Mouse (Mus musculus): ENCODE data around the gene Uhrf2.

The Uhrf2 gene

GRCm38 (mm10) chr19:30051479-30051878, 21.2 kb downstream of the Uhrf2 start:
- DNase-seq, result no peak

- DNase-seq, result no peak
Observed at GRCm38 (mm10) chr19:30054218-30054617, 23.9 kb downstream of the Uhrf2 start.

GRCm38 (mm10) chr19:30065797-30066196, 35.5 kb downstream of the Uhrf2 start:
- no peak for DNase-seq

GRCm38 (mm10) chr19:30090163-30090562, 59.9 kb downstream of the Uhrf2 start:
- no peak for DNase-seq

- DNase-seq, result no peak
Observed at GRCm38 (mm10) chr19:30091644-30092295, 61.5 kb downstream of the Uhrf2 start.

- DNase-seq, result no peak
Observed at GRCm38 (mm10) chr19:30096186-30096585, 65.9 kb downstream of the Uhrf2 start.

GRCm38 (mm10) chr19:30097039-30097438, 66.7 kb downstream of the Uhrf2 start:
- DNase-seq, result no peak

- no peak for DNase-seq
Observed at GRCm38 (mm10) chr19:30100571-30100970, 70.3 kb downstream of the Uhrf2 start.

- no peak for DNase-seq
Observed at GRCm38 (mm10) chr19:30102620-30103019, 72.3 kb downstream of the Uhrf2 start.

GRCm38 (mm10) chr19:30105045-30105842, 74.9 kb downstream of the Uhrf2 start:
- no peak for DNase-seq

GRCm38 (mm10) chr19:30107221-30107845, 77.0 kb downstream of the Uhrf2 start:
- no peak for DNase-seq

- DNase-seq, result no peak
Observed at GRCm38 (mm10) chr19:30108616-30109015, 78.3 kb downstream of the Uhrf2 start.

- no peak for DNase-seq
Observed at GRCm38 (mm10) chr19:30109122-30109521, 78.8 kb downstream of the Uhrf2 start.

GRCm38 (mm10) chr19:30111421-30111820, 81.1 kb downstream of the Uhrf2 start:
- DNase-seq, result no peak

- no peak for DNase-seq
Observed at GRCm38 (mm10) chr19:30112961-30113688, 82.8 kb downstream of the Uhrf2 start.

- DNase-seq, result peak; percentile 11
Observed at GRCm38 (mm10) chr19:30114919-30115441, 84.7 kb downstream of the Uhrf2 start.

GRCm38 (mm10) chr19:30115606-30116005, 85.3 kb downstream of the Uhrf2 start:
- DNase-seq, result no peak

GRCm38 (mm10) chr19:30117241-30117640, 86.9 kb downstream of the Uhrf2 start:
- DNase-seq, result no peak

GRCm38 (mm10) chr19:30117775-30118174, 87.5 kb downstream of the Uhrf2 start:
- DNase-seq, result no peak

GRCm38 (mm10) chr19:30118344-30119312, 88.3 kb downstream of the Uhrf2 start:
- no peak for DNase-seq

GRCm38 (mm10) chr19:30124999-30125669, 94.8 kb downstream of the Uhrf2 start:
- DNase-seq, result no peak
